In genomic region chr9:36916915-36917314, GRCm38 (mm10) we compare ENCODE assay signal across 8 mouse cellular contexts.
A peak's percentile ranks its signal among the peaks of the same experiment; 100 is the strongest.
DNase-seq lines count a peak whose midpoint lies in the region; ATAC-seq lines count a peak whose summit lies in the region.

No protein-coding gene starts in this region.

- 46% methylated on average over 5 of the region's 5 CpGs for WGBS in forebrain, embryonic 10.5 days
- WGBS in forebrain, embryonic 14.5 days, result 61% methylated on average over 5 of the region's 5 CpGs
- WGBS in intestine, embryonic 15.5 days, result 31% methylated on average over 5 of the region's 5 CpGs

- no peak overlapping the region for H3K4me2 ChIP-seq in forebrain, embryonic 14.5 days (ENCODE audit: low read length)
- peak overlapping the region; percentile 38 for H3K4me2 ChIP-seq in intestine, embryonic 15.5 days (replicated peaks)

- H3K27ac ChIP-seq in forebrain, embryonic 10.5 days, result peak overlapping the region; percentile 58
- no peak overlapping the region for H3K27ac ChIP-seq in forebrain, embryonic 14.5 days (ENCODE audit: low read depth, low read length)
- peak overlapping the region; percentile 46 for H3K27ac ChIP-seq in intestine, embryonic 15.5 days

- no peak overlapping the region for H3K4me3 ChIP-seq in forebrain, embryonic 10.5 days
- H3K4me3 ChIP-seq in forebrain, embryonic 14.5 days (ENCODE audit: low read depth, low read length), result no peak overlapping the region
- H3K4me3 ChIP-seq in intestine, embryonic 15.5 days (replicated peaks), result no peak overlapping the region

- DNase-seq in forebrain, embryonic 10.5 days (ENCODE audit: extremely low spot score, low spot score), result no peak
- no peak for DNase-seq in forebrain, embryonic 14.5 days (ENCODE audit: low spot score)
- peak; percentile 59 for DNase-seq in embryo, embryonic 11 days
- no peak for DNase-seq in layer of hippocampus, postnatal 36 days
- no peak for DNase-seq in natural killer cell, adult 2 months (ENCODE audit: low spot score in 2 of 2)

- no peaks in the 10 kb centered on the region for H3K27me3 ChIP-seq in forebrain, embryonic 10.5 days (ENCODE audit: poor library complexity, severe bottlenecking)
- no peaks in the 10 kb centered on the region for H3K27me3 ChIP-seq in forebrain, embryonic 14.5 days (replicated peaks; ENCODE audit: control insufficient read depth, insufficient read depth, low read length)
- no peaks in the 10 kb centered on the region for H3K27me3 ChIP-seq in intestine, embryonic 15.5 days (replicated peaks)

- no peak overlapping the region for H3K9ac ChIP-seq in forebrain, embryonic 14.5 days (ENCODE audit: low read length)
- H3K9ac ChIP-seq in intestine, embryonic 15.5 days, result no peak overlapping the region

- H3K9me3 ChIP-seq in forebrain, embryonic 10.5 days, result no peaks in the 10 kb centered on the region
- H3K9me3 ChIP-seq in forebrain, embryonic 14.5 days (replicated peaks; ENCODE audit: control insufficient read depth, low read length), result no peaks in the 10 kb centered on the region
- no peaks in the 10 kb centered on the region for H3K9me3 ChIP-seq in intestine, embryonic 15.5 days

- ATAC-seq in forebrain, embryonic 14.5 days, result no peak
- ATAC-seq in intestine, embryonic 15.5 days, result peak; percentile 79
- ATAC-seq in megakaryocyte-erythroid progenitor cell, adult 5-6 weeks (replicated peaks; ENCODE audit: low FRiP score, low TSS enrichment, poor library complexity, severe bottlenecking), result 0 out of 2 replicates have a peak, but pooled peaks have one; percentile 19
- no peak for ATAC-seq in CD4-positive, CD25-positive, alpha-beta regulatory T cell, adult 4 months

- H3K36me3 ChIP-seq in forebrain, embryonic 10.5 days (replicated peaks), result peaks cover 18% of the 10 kb centered on the region
- 0 out of 2 replicates have a peak, but pooled peaks cover 4% of the 10 kb centered on the region for H3K36me3 ChIP-seq in forebrain, embryonic 14.5 days (ENCODE audit: control insufficient read depth, insufficient read depth, low read length)
- no peaks in the 10 kb centered on the region for H3K36me3 ChIP-seq in intestine, embryonic 15.5 days

- peaks cover 40% of the 10 kb centered on the region for H3K4me1 ChIP-seq in forebrain, embryonic 10.5 days
- H3K4me1 ChIP-seq in forebrain, embryonic 14.5 days (ENCODE audit: control insufficient read depth, insufficient read depth, low read length), result peaks cover 8% of the 10 kb centered on the region; the same call in 1 of the 2 replicates
- 0 out of 2 replicates have a peak, but pooled peaks cover 4% of the 10 kb centered on the region for H3K4me1 ChIP-seq in intestine, embryonic 15.5 days (replicated peaks)

Comparison
In these comparisons a context has a peak if more than half of its experiments do, and no peak if none do; other contexts are left out.
1. ATAC-seq: peak in intestine, embryonic 15.5 days (single experiment) and megakaryocyte-erythroid progenitor cell, adult 5-6 weeks (single experiment); none in forebrain, embryonic 14.5 days (single experiment) and CD4-positive, CD25-positive, alpha-beta regulatory T cell, adult 4 months (single experiment).